In the genomic region with DNA sequence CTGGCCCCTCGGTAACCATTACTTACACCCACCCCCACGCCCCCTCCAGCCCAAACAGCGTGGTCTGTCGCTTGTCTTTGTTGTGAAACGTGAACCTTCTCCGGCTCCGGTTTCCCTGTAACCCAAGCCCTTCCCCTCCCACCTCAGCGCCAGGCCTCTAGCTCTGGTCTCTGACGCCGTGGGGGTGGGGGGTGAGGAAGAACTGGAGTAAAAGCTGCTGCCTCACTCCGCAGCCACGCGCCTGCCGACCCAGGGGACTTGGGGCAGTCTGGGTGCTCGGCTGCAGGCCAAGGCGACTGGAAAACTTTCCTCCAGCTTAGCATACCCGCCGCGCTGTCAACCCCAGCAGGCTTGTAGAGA, we compare ENCODE assay signal across 1 mouse cellular context.
TF ChIP-seq lines count a peak whose summit lies in the region.

No protein-coding gene starts in this region.

TF ChIP-seq in myocyte, 11 proteins besides CTCF, POLR2A, EP300 and RAD21:
- no peak for TF ChIP-seq MAX (IDR thresholded peaks at IDR 0.05; ENCODE audit: low read depth)
- peak in 1 of 3 experiments; percentile 2 for TF ChIP-seq MYOG (IDR thresholded peaks at IDR 0.05; ENCODE audit: control insufficient read depth in 1 of 3, insufficient read depth in 1 of 3, insufficient read length in 2 of 3, low read depth in 2 of 3)
